In the genomic region with DNA sequence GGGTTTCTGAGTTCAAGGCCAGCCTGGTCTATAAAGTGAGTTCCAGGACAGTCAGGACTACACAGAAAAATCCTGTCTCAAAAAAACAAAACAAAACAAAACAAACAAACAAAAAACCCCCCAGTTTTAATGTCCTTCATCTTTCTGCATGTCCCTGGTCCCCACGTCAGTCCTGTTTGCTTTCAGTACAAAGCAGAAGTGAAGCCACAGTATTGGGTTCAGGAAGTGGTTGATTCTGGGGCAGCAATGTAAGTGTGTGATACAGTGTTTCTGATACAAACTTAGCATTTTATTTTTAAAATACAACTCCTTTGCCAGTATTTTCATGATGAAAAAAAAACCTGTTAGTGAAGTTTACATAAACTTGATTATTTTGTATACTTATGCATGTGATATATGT, we compare ENCODE assay signal across 25 mouse cellular contexts.
A peak's percentile ranks its signal among the peaks of the same experiment; 100 is the strongest.
DNase-seq lines count a peak whose midpoint lies in the region; ATAC-seq lines count a peak whose summit lies in the region.
"Had no signal": no experiment of that assay in that cellular context is flagged by ENCODE, and none has a peak within 500 bp of the region (broad histone marks: within the 10 kb centered on the region; RNA-seq: fewer than 3 reads in every experiment).

No protein-coding gene starts in this region.

- 0 out of 2 replicates have a peak, but pooled peaks cover 4% of the 10 kb centered on the region for H3K9me3 ChIP-seq in heart, embryonic 12.5 days (replicated peaks)
- H3K9me3 ChIP-seq in midbrain, embryonic 10.5 days (replicated peaks), result peaks cover 23% of the 10 kb centered on the region
- H3K9me3 ChIP-seq in forebrain, embryonic 14.5 days (replicated peaks; ENCODE audit: control insufficient read depth, low read length), result no peaks in the 10 kb centered on the region
- H3K9me3 ChIP-seq: liver, embryonic 15.5 days; lung, embryonic 15.5 days had no signal

- no peak overlapping the region for H3K27ac ChIP-seq in heart, embryonic 12.5 days (ENCODE audit: poor library complexity, severe bottlenecking)
- H3K27ac ChIP-seq in midbrain, embryonic 10.5 days (replicated peaks), result no peak overlapping the region
- H3K27ac ChIP-seq in forebrain, embryonic 14.5 days (ENCODE audit: low read depth, low read length), result no peak overlapping the region
- H3K27ac ChIP-seq: embryonic facial prominence, embryonic 15.5 days; heart, adult 2 months; hindbrain, postnatal 0 days; kidney, postnatal 0 days; left cerebral cortex, adult 2 months; limb, embryonic 15.5 days; liver, embryonic 15.5 days; lung, embryonic 15.5 days had no signal

- no peaks in the 10 kb centered on the region for H3K27me3 ChIP-seq in heart, embryonic 12.5 days (replicated peaks)
- no peaks in the 10 kb centered on the region for H3K27me3 ChIP-seq in midbrain, embryonic 10.5 days (ENCODE audit: low read depth, poor library complexity, severe bottlenecking)
- no peaks in the 10 kb centered on the region for H3K27me3 ChIP-seq in forebrain, embryonic 14.5 days (replicated peaks; ENCODE audit: control insufficient read depth, insufficient read depth, low read length)
- H3K27me3 ChIP-seq: embryonic facial prominence, embryonic 15.5 days; limb, embryonic 15.5 days; liver, embryonic 15.5 days; lung, embryonic 15.5 days; Patski had no signal

- no peak overlapping the region for H3K4me2 ChIP-seq in heart, embryonic 12.5 days
- H3K4me2 ChIP-seq in forebrain, embryonic 14.5 days (ENCODE audit: low read length), result no peak overlapping the region
- H3K4me2 ChIP-seq: embryonic facial prominence, embryonic 15.5 days; limb, embryonic 15.5 days; liver, embryonic 15.5 days; lung, embryonic 15.5 days; midbrain, embryonic 11.5 days had no signal

- H3K36me3 ChIP-seq in heart, embryonic 12.5 days, result peaks cover 11% of the 10 kb centered on the region; the same call in 1 of the 2 replicates
- peaks cover 48% of the 10 kb centered on the region for H3K36me3 ChIP-seq in midbrain, embryonic 10.5 days
- H3K36me3 ChIP-seq in forebrain, embryonic 14.5 days (ENCODE audit: control insufficient read depth, insufficient read depth, low read length), result no peaks in the 10 kb centered on the region

- peak; percentile 82 for DNase-seq in 416B (ENCODE audit: low read depth)
- DNase-seq in midbrain, embryonic 10.5 days (ENCODE audit: low spot score), result no peak
- DNase-seq in forebrain, embryonic 14.5 days (ENCODE audit: low spot score), result no peak
- DNase-seq in left cerebral cortex, adult 18-20 months (ENCODE audit: low spot score in 2 of 2), result no peak
- DNase-seq: adrenal gland, adult 8-10 months; gastrocnemius, postnatal 14 days; heart, adult 2 months; kidney, adult 11 months; layer of hippocampus, adult 9-11 months; left cerebral cortex, postnatal 4 days; lung, postnatal 4 days had no signal

- no peak overlapping the region for H3K4me3 ChIP-seq in heart, embryonic 12.5 days
- H3K4me3 ChIP-seq in midbrain, embryonic 10.5 days, result no peak overlapping the region
- no peak overlapping the region for H3K4me3 ChIP-seq in forebrain, embryonic 14.5 days (ENCODE audit: low read depth, low read length)
- H3K4me3 ChIP-seq: embryonic facial prominence, embryonic 15.5 days; heart, adult 2 months; left cerebral cortex, adult 2 months; limb, embryonic 15.5 days; liver, embryonic 15.5 days; lung, embryonic 15.5 days had no signal

- no peak overlapping the region for H3K9ac ChIP-seq in heart, embryonic 12.5 days
- no peak overlapping the region for H3K9ac ChIP-seq in forebrain, embryonic 14.5 days (ENCODE audit: low read length)
- H3K9ac ChIP-seq: embryonic facial prominence, embryonic 15.5 days; limb, embryonic 15.5 days; liver, embryonic 15.5 days; lung, embryonic 15.5 days had no signal

- peak; percentile 75 for ATAC-seq in CD4-positive, CD25-positive, alpha-beta regulatory T cell, adult 4 months
- peak; percentile 90 for ATAC-seq in common myeloid progenitor, adult 5-6 weeks (replicated peaks; ENCODE audit: low read depth, poor library complexity, severe bottlenecking)
- peak; percentile 73 for ATAC-seq in megakaryocyte progenitor cell, adult 5-6 weeks (replicated peaks; ENCODE audit: poor library complexity)
- no peak for ATAC-seq in heart, embryonic 12.5 days (ENCODE audit: insufficient number of reproducible peaks, low FRiP score)
- no peak for ATAC-seq in forebrain, embryonic 14.5 days
- ATAC-seq: forebrain, embryonic 16.5 days; hindbrain, postnatal 0 days; Patski had no signal

- no peaks in the 10 kb centered on the region for H3K4me1 ChIP-seq in heart, embryonic 12.5 days (replicated peaks)
- no peaks in the 10 kb centered on the region for H3K4me1 ChIP-seq in midbrain, embryonic 10.5 days
- H3K4me1 ChIP-seq in forebrain, embryonic 14.5 days (ENCODE audit: control insufficient read depth, insufficient read depth, low read length), result no peaks in the 10 kb centered on the region
- H3K4me1 ChIP-seq: embryonic facial prominence, embryonic 15.5 days; limb, embryonic 15.5 days; lung, embryonic 15.5 days had no signal

- 85% methylated on average over 1 of the region's 1 CpGs for WGBS in heart, embryonic 12.5 days
- 91% methylated on average over 1 of the region's 1 CpGs for WGBS in midbrain, embryonic 10.5 days
- WGBS in forebrain, embryonic 14.5 days, result 88% methylated on average over 1 of the region's 1 CpGs

Comparison
In these comparisons a context has a peak if more than half of its experiments do, and no peak if none do; other contexts are left out.
1. ATAC-seq: peak in CD4-positive, CD25-positive, alpha-beta regulatory T cell, adult 4 months (single experiment), common myeloid progenitor, adult 5-6 weeks (single experiment) and megakaryocyte progenitor cell, adult 5-6 weeks (single experiment); none in heart, embryonic 12.5 days (single experiment) and forebrain, embryonic 14.5 days (single experiment).